Mouse (Mus musculus) CD4-positive helper T cell, adult 2 months (primary cell): ENCODE results near the gene Ovol1.
A peak's percentile ranks its signal among the peaks of the same experiment; 100 is the strongest.

ENCODE experiments used
- DNase-seq: peaks from one replicate; pipeline ENCODE4 v3.0.0-alpha.2; 2012; ENCODE audit warnings: low read depth, missing footprints, low spot score

The Ovol1 gene

DNA sequence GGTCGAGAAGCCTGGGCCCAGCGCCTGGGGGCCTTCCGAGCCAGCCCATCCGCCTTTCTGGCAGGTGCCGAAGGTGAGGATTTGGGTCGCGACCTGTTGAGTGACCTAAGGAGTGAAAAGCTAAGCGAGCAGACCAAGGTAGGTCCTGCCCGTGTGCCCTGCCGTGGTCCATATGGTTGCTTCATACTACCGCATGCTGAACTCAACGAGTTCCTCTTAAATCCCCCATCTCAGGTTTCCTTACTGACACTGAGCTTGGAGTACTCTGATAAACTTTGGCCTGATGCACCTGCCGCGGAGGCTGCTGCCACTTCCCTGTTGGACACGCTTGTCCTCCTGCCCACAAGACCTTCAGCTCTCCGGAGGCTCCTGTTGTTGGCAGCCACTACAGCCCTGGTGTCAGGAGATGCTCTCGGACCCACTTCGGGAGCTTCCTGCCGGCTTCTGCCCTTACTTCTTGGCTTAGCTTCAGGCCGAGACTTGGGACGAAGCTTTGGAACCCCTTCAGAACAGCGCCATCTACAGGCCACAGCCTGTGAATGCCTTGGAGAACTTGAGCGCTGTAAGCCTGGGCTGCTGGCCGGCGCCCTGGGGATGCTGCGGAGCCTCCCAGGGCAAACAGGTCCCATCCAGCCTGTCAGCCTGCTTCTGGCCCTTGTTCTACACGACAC is 8.2 kb upstream of the Ovol1 start:
- peak; percentile 88 for DNase-seq

GRCm38 (mm10) chr19:5567534-5568469 is 7.4 kb upstream of the Ovol1 start, which contains the start of gene Ap5b1:
TSS of gene Ap5b1 (plus strand) at chr19:5568025.
- peak; percentile 92 for DNase-seq

GRCm38 (mm10) chr19:5567180-5567533 is 6.7 kb upstream of the Ovol1 start:
- no peak for DNase-seq

DNA sequence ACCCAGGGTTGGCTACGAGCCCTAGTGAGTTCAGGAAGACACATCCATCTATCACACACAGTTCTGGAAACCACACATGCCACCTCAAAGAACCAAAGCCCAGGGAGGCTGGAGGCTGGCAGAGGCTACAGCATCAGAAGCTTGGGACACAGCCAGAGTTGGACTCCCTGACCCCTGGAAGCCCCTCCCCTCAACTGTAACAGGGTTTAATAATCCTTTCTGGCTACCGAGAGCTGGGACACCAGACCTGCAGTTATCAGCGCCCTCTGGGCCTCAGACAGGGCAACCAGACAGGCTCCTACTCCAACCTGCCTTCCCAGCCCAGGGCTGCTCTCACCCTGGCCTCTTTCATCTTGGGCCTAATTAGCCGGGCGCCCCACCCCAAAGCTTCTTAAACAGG is 5.9 kb upstream of the Ovol1 start:
- no peak for DNase-seq

- DNase-seq: no peak
These were observed 2.3 kb upstream of the Ovol1 start for GRCm38 (mm10) chr19:5562776-5563175.

- DNase-seq: no peak
These were observed 1.4 kb upstream of the Ovol1 start for GRCm38 (mm10) chr19:5561886-5562285.

DNA sequence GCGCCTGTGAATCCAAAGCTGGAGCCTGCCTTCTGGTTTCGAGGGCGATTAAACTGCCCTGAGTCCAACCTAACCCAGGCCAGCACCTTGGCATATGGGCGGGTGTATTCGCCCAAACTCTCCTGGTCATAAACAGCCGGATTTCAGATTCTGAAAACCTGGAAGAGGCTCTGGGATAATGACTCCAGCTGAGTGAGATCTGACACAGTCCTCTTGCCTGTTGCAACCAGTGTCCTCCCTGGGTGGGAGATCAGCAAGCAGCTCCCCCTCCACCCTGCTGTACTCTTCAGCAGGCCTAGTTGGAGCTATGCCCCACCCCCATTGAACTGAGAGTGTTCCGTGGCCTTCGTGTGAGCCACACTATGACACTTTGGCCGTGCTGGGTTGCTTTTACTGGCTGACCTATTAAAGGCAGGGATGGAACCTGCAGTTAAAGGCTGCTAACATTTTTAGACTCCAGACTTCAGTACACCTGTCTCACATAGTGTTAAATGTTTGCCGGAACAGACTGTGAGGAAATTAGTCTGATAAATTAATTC is 875 bp upstream of the Ovol1 start:
- no peak for DNase-seq

- DNase-seq: peak; percentile 28
These were observed 602 bp downstream of the Ovol1 start for GRCm38 (mm10) chr19:5559631-5560456.

DNA sequence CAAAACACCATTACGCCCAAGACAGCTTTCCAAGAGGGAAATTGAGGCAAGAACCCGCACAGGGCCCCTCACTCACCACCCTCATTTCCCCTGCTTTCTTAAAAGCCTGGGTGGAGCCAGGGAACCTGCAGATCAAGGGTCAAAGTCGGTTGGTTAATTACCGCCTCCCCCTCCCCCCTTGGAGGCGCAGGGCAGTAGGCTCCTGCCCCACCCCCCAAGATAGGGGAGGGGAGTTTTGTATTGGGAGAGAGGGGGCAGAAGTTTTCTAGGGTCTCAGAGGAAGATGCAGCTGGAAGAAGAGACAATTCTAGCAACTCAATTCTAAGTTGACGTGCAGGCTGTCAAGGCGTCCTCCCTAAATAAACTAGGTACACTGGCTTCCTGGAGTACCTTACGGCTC is 1.2 kb downstream of the Ovol1 start:
- no peak for DNase-seq

DNA sequence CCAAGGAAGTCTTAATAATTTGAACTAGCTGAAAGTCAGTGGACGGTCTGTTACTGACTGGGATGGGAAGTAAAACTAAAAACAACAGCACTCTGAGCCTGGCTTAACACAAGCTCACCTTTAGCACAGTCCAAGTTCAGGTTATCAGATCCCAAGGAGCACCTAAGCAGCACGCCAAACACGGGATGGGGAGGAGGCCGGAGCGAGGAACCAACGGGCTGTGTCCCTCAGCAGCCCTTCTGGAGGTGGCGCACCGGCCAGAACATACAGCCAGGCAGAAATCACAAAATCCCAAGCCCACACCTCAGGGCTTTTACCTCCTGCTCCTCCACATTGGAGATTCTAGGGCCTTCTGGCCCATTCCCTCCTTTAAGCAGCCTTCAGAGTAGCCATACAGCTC is 1.7 kb downstream of the Ovol1 start:
- no peak for DNase-seq

GRCm38 (mm10) chr19:5558169-5558568 is 2.3 kb downstream of the Ovol1 start:
- no peak for DNase-seq

- DNase-seq: no peak
These were observed 6.2 kb downstream of the Ovol1 start for GRCm38 (mm10) chr19:5554212-5554611.

DNA sequence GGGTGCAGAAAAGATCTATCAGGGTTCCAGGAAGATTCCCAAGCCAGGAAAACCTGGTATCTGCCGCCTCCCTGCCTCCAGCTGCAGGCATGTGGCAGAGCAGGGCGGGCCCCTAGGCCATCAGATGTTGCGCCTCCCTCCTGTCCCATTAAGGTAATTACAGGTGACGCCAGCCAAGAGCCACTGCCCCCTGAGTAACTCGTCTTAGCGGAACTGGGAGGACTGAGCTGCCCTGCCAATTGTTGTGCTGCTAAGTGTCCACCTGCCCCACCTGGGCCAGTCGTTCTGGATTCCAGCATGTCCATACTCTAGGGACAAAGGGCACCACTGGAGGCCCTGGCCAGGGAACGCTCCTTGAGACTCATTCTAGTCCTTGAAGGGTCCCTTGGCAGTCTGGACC is 6.6 kb downstream of the Ovol1 start:
- no peak for DNase-seq

DNA sequence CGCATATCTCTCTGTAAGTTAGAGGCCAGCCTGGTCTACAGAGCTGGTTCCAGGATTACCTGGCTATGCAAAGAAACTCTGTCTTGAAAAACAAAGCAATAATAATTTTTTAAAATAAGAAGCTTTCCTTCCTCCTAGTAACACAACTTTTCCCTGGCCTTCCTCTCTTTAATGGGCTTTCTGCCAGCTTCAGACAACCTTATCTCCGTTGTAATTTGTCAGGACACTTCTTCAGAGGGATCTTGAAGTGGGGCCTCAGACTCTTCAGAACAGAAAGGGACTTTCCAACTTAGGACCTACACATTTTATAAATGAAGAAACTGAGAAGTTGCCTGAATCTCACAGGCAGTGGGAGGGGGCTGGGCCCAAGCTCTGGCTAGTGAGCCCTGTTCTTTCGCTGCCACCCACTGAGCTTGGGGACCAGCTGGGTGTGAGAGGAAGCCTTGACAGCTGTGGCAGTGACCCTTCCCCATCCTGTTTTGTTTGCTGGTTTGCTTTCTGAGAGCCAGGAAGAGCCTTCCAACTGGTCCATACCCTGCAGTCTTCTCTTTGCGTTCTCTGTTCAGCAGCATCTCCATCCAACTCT is 12.9 kb downstream of the Ovol1 start:
- DNase-seq: no peak

- DNase-seq: no peak
These were observed 16.4 kb downstream of the Ovol1 start for GRCm38 (mm10) chr19:5544031-5544430.

GRCm38 (mm10) chr19:5543362-5543761 is 17.1 kb downstream of the Ovol1 start:
- DNase-seq: no peak

- no peak for DNase-seq
These were observed 21.7 kb downstream of the Ovol1 start for GRCm38 (mm10) chr19:5538786-5539185.

- DNase-seq: peak; percentile 72
These were observed 27.9 kb downstream of the Ovol1 start for GRCm38 (mm10) chr19:5532520-5532919.

DNA sequence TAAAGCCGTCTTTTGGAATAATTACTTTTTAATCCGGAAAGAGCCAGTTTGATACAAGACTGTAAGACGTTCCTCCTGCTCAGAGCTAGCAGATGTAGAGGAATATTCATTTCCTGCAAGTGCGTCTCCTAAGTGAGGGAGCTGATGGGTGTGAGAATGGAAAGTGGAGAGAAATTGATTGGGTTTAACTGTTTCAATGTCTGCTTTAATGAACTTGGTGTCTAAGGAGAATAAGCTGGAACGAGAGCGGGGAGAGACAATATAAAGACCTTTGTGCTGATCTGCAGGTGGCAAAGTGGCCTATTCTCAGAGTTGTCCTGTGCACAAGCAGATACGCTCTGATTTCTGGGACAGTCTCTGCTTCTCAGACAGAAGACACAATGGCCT is 30.3 kb downstream of the Ovol1 start:
- no peak for DNase-seq

GRCm38 (mm10) chr19:5529325-5530137 is 30.9 kb downstream of the Ovol1 start:
- peak; percentile 90 for DNase-seq

GRCm38 (mm10) chr19:5525204-5525603 is 35.2 kb downstream of the Ovol1 start:
- no peak for DNase-seq
